Mouse (Mus musculus): ENCODE measurements around the gene Bcan. TPM values are rescaled to one million over a fixed set of nuclear protein-coding genes. Genes with fewer than 3 reads are reported as not detected.

Gene Bcan
- total and polyA plus RNA-seq, 2 experiments from 2014 or later: 180 to 284 TPM

DNA sequence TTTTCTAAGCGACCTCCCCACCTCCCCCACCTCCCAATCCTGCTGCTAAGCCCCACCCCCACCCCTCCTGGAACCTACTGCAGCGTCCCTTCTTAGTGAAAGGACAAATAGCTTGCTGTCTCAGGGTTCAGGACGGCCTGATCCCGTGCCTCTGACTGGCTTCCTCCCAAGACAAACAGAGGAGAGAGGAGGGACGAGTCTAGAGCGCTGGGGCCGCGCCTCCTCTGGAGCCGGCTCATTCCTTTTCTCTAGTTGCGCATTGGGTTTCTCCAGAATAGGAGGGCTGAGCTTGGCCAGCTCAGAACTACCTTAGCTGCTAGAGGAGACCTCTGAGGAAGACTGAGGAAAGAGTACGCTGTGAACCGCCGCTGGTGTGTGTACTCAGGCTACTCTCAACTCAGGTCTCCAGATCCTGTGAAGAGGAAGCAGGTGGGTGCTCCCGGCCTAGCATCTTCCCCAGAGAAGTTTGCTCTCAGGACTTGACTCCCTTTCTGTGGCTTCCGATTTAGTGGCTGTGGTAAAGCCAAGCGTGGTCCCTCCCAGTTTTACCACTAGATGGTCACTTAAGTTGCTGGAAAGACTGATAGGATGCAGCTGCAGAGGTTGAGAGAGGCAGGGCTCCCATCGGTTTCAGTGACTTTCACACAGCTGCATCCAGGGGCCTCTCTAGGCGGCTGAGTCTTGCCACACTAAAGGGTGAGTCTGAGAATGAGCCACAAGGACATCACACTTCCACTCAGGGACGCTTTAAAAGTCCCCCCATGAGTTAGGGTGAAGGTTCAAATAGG, 30.8 kb upstream of the Bcan start:
- DNase-seq (ENCODE audit: low spot score): no peak
- Histone ChIP-seq H3K27me3 (ENCODE audit: insufficient read depth, low read length) (peaks cover 15% of the 10 kb centered on the region; the same call in 1 of the 2 replicates), H3K4me1 (ENCODE audit: insufficient read depth, low read length) (no peaks in the 10 kb centered on the region), H3K9me3 (ENCODE audit: low read length) (no peaks in the 10 kb centered on the region), H3K36me3 (ENCODE audit: insufficient read depth, low read length) (no peaks in the 10 kb centered on the region), H3K27ac (ENCODE audit: low read depth, low read length) (no peak overlapping the region), H3K4me3 (ENCODE audit: low read depth, low read length) (no peak overlapping the region), H3K9ac (replicated peaks; ENCODE audit: low read length, poor library complexity, severe bottlenecking) (no peak overlapping the region), H3K4me2 (ENCODE audit: low read depth, low read length, poor library complexity, severe bottlenecking) (no peak overlapping the region)
- no peak for ATAC-seq (ENCODE audit: low FRiP score)
- 23% methylated on average over 19 of the region's 19 CpGs for WGBS
- TF ChIP-seq CTCF (IDR thresholded peaks at IDR 0.05): no peak

DNA sequence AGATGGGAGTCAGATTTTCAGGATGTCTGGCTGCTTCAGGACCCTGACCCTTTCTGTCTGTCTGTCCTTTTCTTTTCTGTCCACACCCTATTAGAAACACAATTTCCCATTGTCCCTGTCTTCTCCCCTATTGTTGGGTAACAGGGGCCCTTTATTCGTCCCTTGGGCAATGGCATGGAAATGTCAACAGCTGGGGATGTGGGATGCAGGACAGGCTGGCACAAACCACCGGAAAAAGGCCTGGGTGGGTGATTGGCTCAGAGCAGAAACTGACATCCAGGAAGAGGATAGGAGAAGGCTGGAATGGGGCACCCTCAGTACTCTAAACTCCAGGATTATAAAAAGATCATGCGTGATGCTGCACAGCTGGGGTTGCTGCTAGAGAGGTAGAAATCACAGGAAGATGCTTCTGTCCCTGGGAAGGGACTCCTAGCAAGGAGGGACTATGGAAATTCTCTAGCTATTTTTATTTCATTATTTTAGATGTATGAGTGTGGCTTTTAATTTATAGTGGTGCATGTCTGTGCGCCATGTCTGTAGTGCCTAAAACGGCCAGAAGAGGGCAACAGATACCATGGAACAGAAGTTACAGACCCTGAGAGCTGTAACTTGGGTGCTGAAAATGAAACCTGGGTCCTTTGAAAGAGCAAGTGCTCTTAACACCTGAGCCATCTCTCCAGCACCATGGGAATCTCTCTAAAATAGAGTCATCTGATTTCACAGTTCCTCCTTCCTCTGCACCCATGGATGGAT, 27.6 kb upstream of the Bcan start, which contains the start of gene Hapln2:
Gene Hapln2, minus strand, starts transcription at position 150 of the 753 bp plus-strand sequence.
- Histone ChIP-seq H3K9ac (replicated peaks; ENCODE audit: low read length, poor library complexity, severe bottlenecking) (no peak within 1 kb of the TSS), H3K4me2 (ENCODE audit: low read depth, low read length, poor library complexity, severe bottlenecking) (no peak within 1 kb of the TSS), H3K4me1 (ENCODE audit: insufficient read depth, low read length) (0 out of 2 replicates have a peak, but pooled peaks cover 5% of the 10 kb centered on the region), H3K4me3 (ENCODE audit: low read depth, low read length) (no peak within 1 kb of the TSS), H3K9me3 (ENCODE audit: low read length) (no peaks in the 10 kb centered on the region), H3K36me3 (ENCODE audit: insufficient read depth, low read length) (no peaks in the 10 kb centered on the region), H3K27ac (ENCODE audit: low read depth, low read length) (no peak within 1 kb of the TSS), H3K27me3 (ENCODE audit: insufficient read depth, low read length) (peaks cover 36% of the 10 kb centered on the region)
- WGBS: 50% methylated on average over 5 of the region's 5 CpGs
- DNase-seq (ENCODE audit: low spot score) (no peak), ATAC-seq (ENCODE audit: low FRiP score) (no peak)
- peak; percentile 50 for TF ChIP-seq CTCF (IDR thresholded peaks at IDR 0.05)

DNA sequence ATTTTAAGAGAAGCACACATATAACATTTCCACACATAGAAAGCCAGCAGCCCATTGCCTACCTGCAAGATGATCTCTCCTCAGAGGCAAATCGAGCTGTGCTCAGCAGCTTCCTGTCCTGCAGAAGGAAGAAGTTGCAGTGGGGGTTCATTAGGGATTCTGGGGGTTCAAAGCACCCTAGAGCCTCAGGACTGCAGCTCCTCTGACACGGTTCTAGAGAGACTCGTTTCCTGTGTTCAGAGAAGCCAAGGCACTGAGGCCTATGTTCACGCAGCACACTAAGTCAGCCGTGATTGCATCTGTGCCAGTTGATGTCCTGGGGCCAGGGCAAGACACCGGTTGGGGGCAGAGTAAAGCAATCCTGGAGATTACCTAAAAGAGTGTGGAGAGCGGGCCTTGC, 26.8 kb upstream of the Bcan start:
- DNase-seq (ENCODE audit: low spot score): no peak
- Histone ChIP-seq H3K36me3 (ENCODE audit: insufficient read depth, low read length) (no peaks in the 10 kb centered on the region), H3K4me3 (ENCODE audit: low read depth, low read length) (no peak overlapping the region), H3K9ac (replicated peaks; ENCODE audit: low read length, poor library complexity, severe bottlenecking) (no peak overlapping the region), H3K9me3 (ENCODE audit: low read length) (no peaks in the 10 kb centered on the region), H3K27ac (ENCODE audit: low read depth, low read length) (no peak overlapping the region), H3K27me3 (ENCODE audit: insufficient read depth, low read length) (peaks cover 36% of the 10 kb centered on the region), H3K4me1 (ENCODE audit: insufficient read depth, low read length) (0 out of 2 replicates have a peak, but pooled peaks cover 5% of the 10 kb centered on the region), H3K4me2 (ENCODE audit: low read depth, low read length, poor library complexity, severe bottlenecking) (no peak overlapping the region)
- TF ChIP-seq CTCF (IDR thresholded peaks at IDR 0.05): no peak
- 66% methylated on average over 7 of the region's 7 CpGs for WGBS
- no peak for ATAC-seq (ENCODE audit: low FRiP score)

DNA sequence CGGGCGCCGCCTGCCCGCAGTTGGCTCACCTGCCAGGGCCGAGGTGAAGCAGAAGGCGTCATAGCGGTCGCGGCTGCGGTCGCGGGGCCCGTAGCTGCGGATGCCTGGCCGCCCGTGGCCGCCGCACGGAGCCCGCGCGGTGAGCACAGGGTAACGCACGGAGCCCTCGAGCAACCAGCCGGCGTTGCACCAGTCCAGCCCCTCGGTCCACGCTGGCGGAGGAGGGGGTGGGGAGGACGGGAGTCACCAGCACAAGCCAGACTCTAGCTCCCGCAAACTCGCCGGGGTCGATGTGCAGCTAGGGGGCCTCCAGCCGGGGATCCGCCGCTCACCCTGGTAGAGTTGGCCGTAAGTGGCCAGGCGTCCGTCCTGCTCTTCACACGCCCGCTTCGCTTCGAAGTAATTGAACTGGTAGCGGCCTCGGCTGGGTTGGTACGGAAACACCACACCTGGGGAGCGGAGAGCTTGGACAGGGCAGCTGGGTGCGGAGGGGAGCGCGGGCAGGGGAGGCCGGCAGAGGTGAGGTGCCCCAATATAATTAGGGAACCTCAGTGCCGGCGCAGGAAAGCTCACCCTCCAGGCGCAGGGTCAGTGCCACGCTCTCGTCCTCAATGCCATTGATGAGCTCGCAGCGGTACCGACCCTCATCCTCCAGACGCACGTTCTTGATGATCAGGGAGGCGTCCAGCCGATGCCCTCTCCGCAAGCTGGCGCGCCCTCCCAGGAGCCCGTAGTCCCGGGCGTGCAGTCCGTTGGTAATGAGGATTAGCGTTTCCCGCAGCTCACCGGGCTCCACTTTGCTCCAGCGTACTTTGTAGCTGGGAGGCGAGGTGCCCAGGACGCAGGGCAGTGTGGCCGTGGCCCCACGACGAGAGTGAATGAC, 23.4 kb upstream of the Bcan start:
- H3K4me1 ChIP-seq (ENCODE audit: insufficient read depth, low read length): 0 out of 2 replicates have a peak, but pooled peaks cover 5% of the 10 kb centered on the region
- DNase-seq (ENCODE audit: low spot score) (no peak), ATAC-seq (ENCODE audit: low FRiP score) (peak; percentile 73)
- peak overlapping the region; percentile 55 for H3K4me3 ChIP-seq (ENCODE audit: low read depth, low read length)
- H3K9ac ChIP-seq (replicated peaks; ENCODE audit: low read length, poor library complexity, severe bottlenecking): peak overlapping the region; percentile 59
- TF ChIP-seq CTCF (IDR thresholded peaks at IDR 0.05): no peak
- WGBS: under 1% methylated on average over 78 of the region's 81 CpGs
- H3K4me2 ChIP-seq (ENCODE audit: low read depth, low read length, poor library complexity, severe bottlenecking): peak overlapping the region; percentile 89
- peaks cover 47% of the 10 kb centered on the region for H3K27me3 ChIP-seq (ENCODE audit: insufficient read depth, low read length)
- no peaks in the 10 kb centered on the region for H3K36me3 ChIP-seq (ENCODE audit: insufficient read depth, low read length)
- H3K9me3 ChIP-seq (ENCODE audit: low read length): no peaks in the 10 kb centered on the region
- H3K27ac ChIP-seq (ENCODE audit: low read depth, low read length): no peak overlapping the region

DNA sequence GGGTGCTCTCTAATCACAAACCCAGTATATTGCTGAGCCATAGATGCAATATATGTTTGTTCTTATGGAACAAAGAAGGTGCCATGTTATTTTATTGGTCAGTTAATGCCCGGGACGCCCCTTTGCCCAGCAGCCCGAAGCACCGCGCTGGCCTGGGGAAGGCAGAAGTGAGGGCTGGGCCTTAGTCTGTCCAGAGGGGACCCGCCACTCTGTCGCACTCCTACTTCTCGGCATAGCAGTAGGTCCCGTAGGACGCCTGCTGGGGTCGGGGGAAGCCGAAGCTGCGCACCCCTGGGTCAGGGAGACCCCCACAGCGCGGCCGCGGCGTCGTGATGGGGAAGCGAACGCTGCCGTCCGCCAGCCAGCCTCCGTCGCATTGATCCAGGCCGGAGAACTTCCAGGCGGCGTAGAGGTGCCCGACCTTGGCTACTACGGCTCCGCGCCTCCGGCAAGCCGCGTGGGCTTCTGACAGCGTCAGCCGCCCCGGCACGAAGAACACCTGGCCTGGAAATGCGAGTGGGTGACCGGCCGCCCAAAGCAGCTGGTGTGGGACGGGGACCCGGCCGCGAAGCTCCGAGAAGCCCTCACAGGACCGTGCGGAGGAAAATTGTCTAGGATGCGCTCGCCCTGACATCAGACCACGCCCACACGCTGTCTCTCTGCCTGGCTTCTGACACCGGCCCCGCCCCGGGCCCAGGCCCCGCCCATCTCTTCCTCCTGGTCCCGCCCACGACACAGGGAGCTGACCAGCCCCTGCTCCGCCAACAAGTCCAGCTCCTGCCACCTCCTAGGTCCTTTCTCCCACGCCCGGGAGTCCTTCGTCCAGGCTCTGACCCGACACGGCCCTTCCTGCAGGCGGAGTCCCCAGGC, 22.5 kb upstream of the Bcan start:
- WGBS: 2% methylated on average over 58 of the region's 66 CpGs
- H3K9ac ChIP-seq (replicated peaks; ENCODE audit: low read length, poor library complexity, severe bottlenecking): peak overlapping the region; percentile 59
- 0 out of 2 replicates have a peak, but pooled peaks cover 5% of the 10 kb centered on the region for H3K4me1 ChIP-seq (ENCODE audit: insufficient read depth, low read length)
- H3K27ac ChIP-seq (ENCODE audit: low read depth, low read length): no peak overlapping the region
- no peak for TF ChIP-seq CTCF (IDR thresholded peaks at IDR 0.05)
- H3K4me3 ChIP-seq (ENCODE audit: low read depth, low read length): peak overlapping the region; percentile 55
- no peaks in the 10 kb centered on the region for H3K9me3 ChIP-seq (ENCODE audit: low read length)
- peaks cover 50% of the 10 kb centered on the region for H3K27me3 ChIP-seq (ENCODE audit: insufficient read depth, low read length)
- ATAC-seq (ENCODE audit: low FRiP score) (peak; percentile 80), DNase-seq (ENCODE audit: low spot score) (peak; percentile 80)
- no peaks in the 10 kb centered on the region for H3K36me3 ChIP-seq (ENCODE audit: insufficient read depth, low read length)
- H3K4me2 ChIP-seq (ENCODE audit: low read depth, low read length, poor library complexity, severe bottlenecking): peak overlapping the region; percentile 89

Data from midbrain, postnatal 0 days (tissue).